Mouse (Mus musculus): ENCODE measurements around the gene Adipor1. TPM values are rescaled to one million over a fixed set of nuclear protein-coding genes. Genes with fewer than 3 reads are reported as not detected.
"Not testable (repeated sequence)": the region's sequence is repeated elsewhere in the genome, so short reads cannot be mapped to it uniquely, and the experiment has no call there.

The Adipor1 gene
- polyA plus RNA-seq, 1 experiment from 2014 or later, result 94.4 TPM

- no peak for DNase-seq (ENCODE audit: low spot score)
- peaks cover 35% of the 10 kb centered on the region; the same call in 1 of the 2 replicates for H3K36me3 ChIP-seq (ENCODE audit: insufficient read depth, low read length)
Measured at GRCm38 (mm10) chr1:134433002-134433401, 17.8 kb downstream of the Adipor1 start.

DNA sequence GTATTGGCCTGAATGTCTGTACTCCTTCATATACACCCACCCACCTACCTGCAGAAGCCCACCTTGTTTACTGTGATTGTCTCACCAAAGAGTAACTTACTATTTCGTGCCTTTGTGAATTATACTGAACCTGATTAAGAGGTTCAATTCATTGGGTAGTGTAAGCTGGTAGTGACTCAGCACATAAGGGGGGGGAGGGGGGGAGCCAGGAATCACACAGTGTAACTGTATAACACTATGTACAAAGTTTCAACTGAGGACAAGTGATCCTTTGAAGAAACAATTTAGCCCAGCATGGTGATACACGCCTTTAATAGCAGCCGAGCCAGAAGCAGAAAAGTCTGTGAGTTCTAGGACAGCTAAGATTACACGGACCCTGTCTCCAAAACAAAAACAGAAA, 18.3 kb downstream of the Adipor1 start:
- no peak for TF ChIP-seq CTCF (IDR thresholded peaks at IDR 0.05; ENCODE audit: low read depth)
- ATAC-seq (replicated peaks; ENCODE audit: low FRiP score, low read depth) (no peak), DNase-seq (ENCODE audit: low spot score) (no peak)
- Histone ChIP-seq H3K9me3 (replicated peaks; ENCODE audit: low read length) (no peaks in the 10 kb centered on the region), H3K27ac (no peak overlapping the region), H3K36me3 (ENCODE audit: insufficient read depth, low read length) (peaks cover 31% of the 10 kb centered on the region; the same call in 1 of the 2 replicates), H3K4me2 (ENCODE audit: low read length) (no peak overlapping the region), H3K4me1 (replicated peaks; ENCODE audit: insufficient read depth, low read length) (no peaks in the 10 kb centered on the region), H3K27me3 (ENCODE audit: insufficient read depth, low read length) (no peaks in the 10 kb centered on the region), H3K9ac (ENCODE audit: low read depth, low read length) (no peak overlapping the region), H3K4me3 (replicated peaks; ENCODE audit: low read depth, low read length) (no peak overlapping the region)
- 83% methylated on average over 4 of the region's 4 CpGs for WGBS

More at GRCm38 (mm10) chr1:134433002-134433401, 17.8 kb downstream of the Adipor1 start:
- no peak for ATAC-seq (replicated peaks; ENCODE audit: low FRiP score, low read depth)
- Histone ChIP-seq H3K4me3 (replicated peaks; ENCODE audit: low read depth, low read length) (no peak overlapping the region), H3K27ac (no peak overlapping the region), H3K9ac (ENCODE audit: low read depth, low read length) (no peak overlapping the region), H3K9me3 (replicated peaks; ENCODE audit: low read length) (no peaks in the 10 kb centered on the region), H3K27me3 (ENCODE audit: insufficient read depth, low read length) (no peaks in the 10 kb centered on the region), H3K4me1 (replicated peaks; ENCODE audit: insufficient read depth, low read length) (no peaks in the 10 kb centered on the region), H3K4me2 (ENCODE audit: low read length) (no peak overlapping the region)
- no peak for TF ChIP-seq CTCF (IDR thresholded peaks at IDR 0.05; ENCODE audit: low read depth)
- 73% methylated on average over 10 of the region's 10 CpGs for WGBS

GRCm38 (mm10) chr1:134435414-134435813, 20.2 kb downstream of the Adipor1 start:
- Histone ChIP-seq H3K9ac (ENCODE audit: low read depth, low read length) (no peak overlapping the region), H3K4me2 (ENCODE audit: low read length) (no peak overlapping the region), H3K4me3 (replicated peaks; ENCODE audit: low read depth, low read length) (no peak overlapping the region), H3K27ac (no peak overlapping the region), H3K4me1 (replicated peaks; ENCODE audit: insufficient read depth, low read length) (no peaks in the 10 kb centered on the region), H3K27me3 (ENCODE audit: insufficient read depth, low read length) (no peaks in the 10 kb centered on the region), H3K9me3 (replicated peaks; ENCODE audit: low read length) (no peaks in the 10 kb centered on the region), H3K36me3 (ENCODE audit: insufficient read depth, low read length) (peaks cover 17% of the 10 kb centered on the region; the same call in 1 of the 2 replicates)
- TF ChIP-seq CTCF (IDR thresholded peaks at IDR 0.05; ENCODE audit: low read depth), result peak; percentile 59; the same call in 1 of the 2 replicates
- ATAC-seq (replicated peaks; ENCODE audit: low FRiP score, low read depth) (no peak), DNase-seq (ENCODE audit: low spot score) (peak; percentile 65)
- WGBS, result 31% methylated on average over 4 of the region's 4 CpGs

DNA sequence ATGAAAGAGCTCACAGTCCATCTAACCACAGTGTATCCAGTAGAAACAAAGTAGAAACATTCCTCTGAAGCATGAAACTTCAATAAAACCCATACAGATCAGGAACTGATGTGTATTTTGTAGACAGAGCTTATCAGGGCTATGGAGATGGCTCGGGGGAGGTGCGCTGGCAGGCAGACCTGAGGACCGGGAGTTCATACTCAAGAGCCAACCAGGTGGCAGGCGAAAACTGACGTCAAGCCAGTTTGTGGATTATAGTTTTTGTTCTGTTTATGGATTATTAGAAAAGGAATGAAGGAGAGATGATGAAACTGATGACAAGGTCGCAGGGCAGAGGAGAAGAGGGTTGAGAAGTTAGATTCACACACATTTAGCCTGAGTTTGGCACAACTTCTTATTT, 25.3 kb downstream of the Adipor1 start:
- WGBS, result 84% methylated on average over 6 of the region's 6 CpGs
- DNase-seq (ENCODE audit: low spot score), result no peak
- Histone ChIP-seq H3K4me3 (replicated peaks; ENCODE audit: low read depth, low read length) (no peak overlapping the region), H3K9ac (ENCODE audit: low read depth, low read length) (no peak overlapping the region), H3K9me3 (replicated peaks; ENCODE audit: low read length) (no peaks in the 10 kb centered on the region), H3K27ac (no peak overlapping the region), H3K4me1 (replicated peaks; ENCODE audit: insufficient read depth, low read length) (no peaks in the 10 kb centered on the region), H3K27me3 (ENCODE audit: insufficient read depth, low read length) (no peaks in the 10 kb centered on the region), H3K4me2 (ENCODE audit: low read length) (no peak overlapping the region), H3K36me3 (ENCODE audit: insufficient read depth, low read length) (no peaks in the 10 kb centered on the region)
- TF ChIP-seq CTCF (IDR thresholded peaks at IDR 0.05; ENCODE audit: low read depth), result no peak
- ATAC-seq (replicated peaks; ENCODE audit: low FRiP score, low read depth), result no peak

- ATAC-seq (replicated peaks; ENCODE audit: low FRiP score, low read depth); H3K27me3 ChIP-seq (ENCODE audit: insufficient read depth, low read length); H3K9me3 ChIP-seq (replicated peaks; ENCODE audit: low read length); H3K9ac ChIP-seq (ENCODE audit: low read depth, low read length); H3K4me1 ChIP-seq (replicated peaks; ENCODE audit: insufficient read depth, low read length); DNase-seq (ENCODE audit: low spot score); H3K27ac ChIP-seq; H3K4me2 ChIP-seq (ENCODE audit: low read length); H3K4me3 ChIP-seq (replicated peaks; ENCODE audit: low read depth, low read length); H3K36me3 ChIP-seq (ENCODE audit: insufficient read depth, low read length): not testable (repeated sequence)
- 91% methylated on average over 6 of the region's 10 CpGs for WGBS
Measured at GRCm38 (mm10) chr1:134441737-134442136, 26.6 kb downstream of the Adipor1 start.

DNA sequence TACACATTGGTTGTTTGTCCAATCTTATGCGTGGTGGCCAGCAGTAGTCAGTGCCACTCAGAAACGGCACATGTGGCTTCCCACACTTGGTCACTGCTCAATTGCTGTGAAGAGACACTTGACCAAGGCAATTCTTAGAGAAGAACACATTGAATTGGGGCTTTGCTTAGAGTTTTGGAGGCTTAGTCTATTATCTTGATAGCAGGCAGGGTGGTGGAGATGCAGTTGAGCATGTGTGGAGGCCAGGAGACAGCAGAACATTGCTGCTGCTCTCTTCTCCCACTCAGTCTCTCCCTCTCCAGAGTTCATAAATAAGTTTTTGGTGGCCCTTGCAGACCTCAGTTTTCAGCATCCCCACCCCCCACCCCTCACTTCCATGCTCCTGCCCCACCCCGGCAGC, 27.2 kb downstream of the Adipor1 start:
- WGBS, result 93% methylated on average over 3 of the region's 3 CpGs
- Histone ChIP-seq H3K9me3 (replicated peaks; ENCODE audit: low read length) (no peaks in the 10 kb centered on the region), H3K36me3 (ENCODE audit: insufficient read depth, low read length) (no peaks in the 10 kb centered on the region), H3K27me3 (ENCODE audit: insufficient read depth, low read length) (no peaks in the 10 kb centered on the region), H3K27ac (no peak overlapping the region), H3K9ac (ENCODE audit: low read depth, low read length) (no peak overlapping the region), H3K4me3 (replicated peaks; ENCODE audit: low read depth, low read length) (no peak overlapping the region), H3K4me2 (ENCODE audit: low read length) (no peak overlapping the region), H3K4me1 (replicated peaks; ENCODE audit: insufficient read depth, low read length) (no peaks in the 10 kb centered on the region)
- no peak for TF ChIP-seq CTCF (IDR thresholded peaks at IDR 0.05; ENCODE audit: low read depth)
- no peak for DNase-seq (ENCODE audit: low spot score)
- no peak for ATAC-seq (replicated peaks; ENCODE audit: low FRiP score, low read depth)

GRCm38 (mm10) chr1:134443288-134443687, 28.1 kb downstream of the Adipor1 start:
- H3K27me3 ChIP-seq (ENCODE audit: insufficient read depth, low read length); H3K4me2 ChIP-seq (ENCODE audit: low read length); H3K4me1 ChIP-seq (replicated peaks; ENCODE audit: insufficient read depth, low read length); H3K4me3 ChIP-seq (replicated peaks; ENCODE audit: low read depth, low read length); H3K36me3 ChIP-seq (ENCODE audit: insufficient read depth, low read length); H3K27ac ChIP-seq; DNase-seq (ENCODE audit: low spot score); ATAC-seq (replicated peaks; ENCODE audit: low FRiP score, low read depth); H3K9ac ChIP-seq (ENCODE audit: low read depth, low read length); H3K9me3 ChIP-seq (replicated peaks; ENCODE audit: low read length): not testable (repeated sequence)
- 67% methylated on average over 1 of the region's 1 CpGs for WGBS
